ENCODE assay signal across 8 mouse cellular contexts in the genomic region with DNA sequence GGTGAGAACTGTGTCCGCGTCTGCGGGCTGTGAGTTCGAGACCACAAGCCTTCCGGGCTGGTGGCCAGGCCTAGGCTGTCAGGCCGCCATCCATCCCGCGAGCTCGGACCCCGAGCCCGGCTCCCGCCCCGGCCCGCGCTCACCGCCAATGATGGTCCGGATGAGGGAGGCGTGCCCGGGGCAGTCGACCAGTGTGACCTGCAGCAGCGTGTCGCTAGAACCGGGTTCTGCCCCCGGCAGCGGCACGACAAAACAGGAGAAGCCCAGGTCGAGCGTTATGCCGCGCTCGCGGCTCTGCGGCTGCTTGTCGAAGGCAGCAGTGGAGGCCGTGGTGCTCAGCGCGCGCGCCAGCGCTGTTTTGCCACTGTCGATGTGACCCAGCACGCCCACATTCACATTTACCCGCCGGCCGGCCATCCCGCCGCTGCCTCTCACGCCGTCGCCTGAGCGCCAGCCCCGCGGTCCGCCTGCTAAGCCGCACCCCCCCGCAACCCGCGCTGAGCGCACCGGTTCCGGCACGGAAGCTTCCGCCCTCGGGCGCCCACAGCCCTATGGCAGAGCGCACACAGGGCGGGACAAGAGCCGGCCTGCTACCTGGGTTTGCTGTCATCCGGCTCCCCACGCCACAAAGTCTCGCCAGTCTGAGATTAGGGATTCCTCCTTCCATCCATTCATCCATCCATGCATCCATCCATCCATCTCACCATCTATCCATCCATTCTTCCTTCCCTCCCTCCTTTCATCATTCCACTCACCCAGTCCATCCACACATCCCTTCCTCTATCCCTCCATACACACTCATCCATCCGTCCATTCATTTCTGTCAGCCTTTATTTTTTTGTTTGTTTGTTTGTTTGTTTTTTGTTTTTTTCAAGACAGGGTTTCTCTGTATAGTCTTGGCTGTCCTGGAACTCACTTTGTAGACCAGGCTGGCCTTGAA. TPM values are rescaled to one million over a fixed set of nuclear protein-coding genes. Genes with fewer than 3 reads are reported as not detected.
A peak's percentile ranks its signal among the peaks of the same experiment; 100 is the strongest.
DNase-seq lines count a peak whose midpoint lies in the region; ATAC-seq and TF ChIP-seq lines count a peak whose summit lies in the region.

A gene (minus strand): TSS at position 477 of the 940 bp plus-strand sequence.

- H3K27me3 ChIP-seq in forebrain, embryonic 15.5 days, result no peaks in the 10 kb centered on the region
- H3K27me3 ChIP-seq in liver, postnatal 0 days (ENCODE audit: insufficient read depth, low read length), result no peaks in the 10 kb centered on the region
- peaks cover 6% of the 10 kb centered on the region; the same call in 1 of the 2 replicates for H3K27me3 ChIP-seq in neural tube, embryonic 13.5 days

- peaks cover 10% of the 10 kb centered on the region for H3K4me1 ChIP-seq in forebrain, embryonic 15.5 days
- peaks cover 16% of the 10 kb centered on the region for H3K4me1 ChIP-seq in liver, postnatal 0 days (ENCODE audit: insufficient read depth)
- peaks cover 18% of the 10 kb centered on the region for H3K4me1 ChIP-seq in neural tube, embryonic 13.5 days (replicated peaks)

- TF ChIP-seq CTCF in liver, postnatal 0 days (IDR thresholded peaks at IDR 0.05; ENCODE audit: low read depth), result no peak

- peak; percentile 96 for ATAC-seq in forebrain, embryonic 15.5 days (replicated peaks)
- peak; percentile 90 for ATAC-seq in liver, postnatal 0 days
- ATAC-seq in neural tube, embryonic 13.5 days (ENCODE audit: low read depth), result peak; percentile 95

- H3K4me3 ChIP-seq in forebrain, embryonic 15.5 days, result peak within 1 kb of the TSS; percentile 96
- H3K4me3 ChIP-seq in liver, postnatal 0 days (ENCODE audit: low read depth, low read length), result peak within 1 kb of the TSS; percentile 83
- peak within 1 kb of the TSS; percentile 79 for H3K4me3 ChIP-seq in neural tube, embryonic 13.5 days

- peak; percentile 82 for DNase-seq in ES-CJ7 (ENCODE audit: low read depth, low spot score)
- peak; percentile 79 for DNase-seq in cerebellum, adult 11 months
- peak; percentile 85 to 89 for DNase-seq in heart, postnatal 14 days
- DNase-seq in layer of hippocampus, adult 11-12 months (ENCODE audit: low spot score), result peak; percentile 76
- peak; percentile 88 for DNase-seq in liver, postnatal 0 days
- DNase-seq in telencephalon, adult 2 months (ENCODE audit: low read depth, low spot score), result peak; percentile 39

- H3K27ac ChIP-seq in forebrain, embryonic 15.5 days (replicated peaks), result peak within 1 kb of the TSS; percentile 77
- H3K27ac ChIP-seq in liver, postnatal 0 days (ENCODE audit: low read depth), result peak within 1 kb of the TSS; percentile 74
- H3K27ac ChIP-seq in neural tube, embryonic 13.5 days (replicated peaks), result peak within 1 kb of the TSS; percentile 69

- intact Hi-C loops in heart, postnatal 14 days (cut with DNase I), result loop anchor here (2.0 kb wide), 1 partner anchor 18 kb away; a partner anchor contains a TSS

- no peaks in the 10 kb centered on the region for H3K36me3 ChIP-seq in forebrain, embryonic 15.5 days
- no peaks in the 10 kb centered on the region for H3K36me3 ChIP-seq in liver, postnatal 0 days (replicated peaks; ENCODE audit: insufficient read depth, low read length)
- H3K36me3 ChIP-seq in neural tube, embryonic 13.5 days, result no peaks in the 10 kb centered on the region

- no peak for TF ChIP-seq EP300 in liver, postnatal 0 days (IDR thresholded peaks at IDR 0.05; ENCODE audit: low read depth)

- peak within 1 kb of the TSS; percentile 96 for H3K9ac ChIP-seq in forebrain, embryonic 15.5 days (replicated peaks)
- H3K9ac ChIP-seq in liver, postnatal 0 days (replicated peaks), result peak within 1 kb of the TSS; percentile 86
- peak within 1 kb of the TSS; percentile 92 for H3K9ac ChIP-seq in neural tube, embryonic 13.5 days

- H3K4me2 ChIP-seq in forebrain, embryonic 15.5 days (replicated peaks), result peak within 1 kb of the TSS; percentile 90
- H3K4me2 ChIP-seq in liver, postnatal 0 days (ENCODE audit: low read depth, low read length), result peak within 1 kb of the TSS; percentile 87
- H3K4me2 ChIP-seq in neural tube, embryonic 13.5 days, result peak within 1 kb of the TSS; percentile 81

- no peaks in the 10 kb centered on the region for H3K9me3 ChIP-seq in forebrain, embryonic 15.5 days
- H3K9me3 ChIP-seq in liver, postnatal 0 days (ENCODE audit: low read length), result no peaks in the 10 kb centered on the region
- H3K9me3 ChIP-seq in neural tube, embryonic 13.5 days, result no peaks in the 10 kb centered on the region

- WGBS in forebrain, embryonic 15.5 days, result 1% methylated on average over 72 of the region's 72 CpGs
- WGBS in liver, postnatal 0 days (ENCODE audit: insufficient replicate concordance), result under 1% methylated on average over 71 of the region's 72 CpGs
- WGBS in neural tube, embryonic 13.5 days, result 1% methylated on average over 72 of the region's 72 CpGs

RNA-seq across cellular contexts. Expression of the gene that starts here (rescaled TPM):
- 32.7 and 34.1 TPM in 2 replicates for polyA plus RNA-seq in forebrain, embryonic 15.5 days (2015; fragmentation: Nextera tagmentation; extraction: Ambion mirVana)
- 1 to 10 TPM; 9.0 to 9.5 TPM for total RNA-seq in heart, postnatal 14 days (2021)
- polyA plus RNA-seq in liver, postnatal 0 days (2015; fragmentation: Nextera tagmentation; extraction: Ambion mirVana), result 15.2 and 19.1 TPM in 2 replicates
- 25.7 and 32.3 TPM in 2 replicates for polyA plus RNA-seq in neural tube, embryonic 13.5 days (2015; fragmentation: Nextera tagmentation; extraction: Ambion mirVana)

Comparison
In these comparisons a context has a peak if more than half of its experiments do, and no peak if none do; other contexts are left out.
1. Peak in every context shown above with its lines: DNase-seq, ATAC-seq, H3K4me3 ChIP-seq and H3K27ac ChIP-seq.